Mouse (Mus musculus) kidney, postnatal 14 days (tissue): ENCODE measurements around the gene Crybg1.

ENCODE experiments used
- DNase-seq: peaks from one replicate; pipeline ENCODE4 v3.0.0; 2022; ENCODE audit warnings: mixed read lengths

Crybg1 gene

DNA sequence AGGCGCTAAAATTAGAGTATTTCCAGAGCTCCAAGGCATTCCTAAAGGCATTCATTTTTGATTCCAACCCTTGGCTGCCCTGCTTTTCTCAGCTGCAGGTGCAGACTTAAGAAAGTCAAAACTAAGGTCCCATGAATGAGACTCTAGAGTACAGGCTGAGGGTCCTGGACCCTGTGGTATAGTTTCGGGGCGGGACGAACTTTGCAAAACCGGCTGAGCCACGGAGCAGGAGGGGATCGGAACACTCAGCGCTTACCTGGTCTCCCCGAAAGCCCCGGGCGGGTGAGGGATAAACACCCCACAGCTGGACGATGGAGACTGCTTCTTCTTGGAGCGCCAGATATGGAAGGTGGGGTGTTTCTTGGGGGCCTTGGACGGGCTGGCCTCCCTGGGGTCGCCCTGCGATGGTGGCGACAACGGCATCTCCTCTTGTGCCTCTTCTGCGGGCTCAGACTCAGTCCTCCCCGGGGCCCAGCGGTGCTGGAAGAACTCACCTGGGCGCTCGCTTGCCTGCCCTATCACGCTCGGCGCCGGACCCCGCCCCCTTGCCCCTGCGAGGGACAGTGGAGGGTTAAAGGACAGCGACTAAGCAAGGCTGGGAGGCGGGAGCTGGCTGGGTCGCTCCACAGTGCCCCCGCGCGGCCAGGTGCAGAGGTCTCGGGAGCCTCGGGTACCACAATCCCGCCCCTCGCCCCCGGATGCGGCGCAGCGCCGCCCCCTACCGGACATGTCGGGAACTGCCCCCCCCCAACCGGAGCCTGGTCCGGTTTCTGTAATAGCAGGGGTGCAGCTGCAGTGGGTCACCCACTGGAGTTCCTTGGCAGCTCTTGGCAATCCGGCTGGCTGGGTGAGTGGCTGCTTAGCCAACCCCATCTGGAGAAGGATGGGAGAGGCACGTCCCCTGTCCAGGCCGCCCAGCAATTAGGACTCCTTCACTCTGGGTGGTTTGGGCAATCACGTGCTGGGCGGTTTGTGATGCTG is at the start of gene Crybg1:
Gene Crybg1 (minus strand): TSS at position 517 of the 981 bp plus-strand sequence.
- DNase-seq, result peak; percentile 83

DNA sequence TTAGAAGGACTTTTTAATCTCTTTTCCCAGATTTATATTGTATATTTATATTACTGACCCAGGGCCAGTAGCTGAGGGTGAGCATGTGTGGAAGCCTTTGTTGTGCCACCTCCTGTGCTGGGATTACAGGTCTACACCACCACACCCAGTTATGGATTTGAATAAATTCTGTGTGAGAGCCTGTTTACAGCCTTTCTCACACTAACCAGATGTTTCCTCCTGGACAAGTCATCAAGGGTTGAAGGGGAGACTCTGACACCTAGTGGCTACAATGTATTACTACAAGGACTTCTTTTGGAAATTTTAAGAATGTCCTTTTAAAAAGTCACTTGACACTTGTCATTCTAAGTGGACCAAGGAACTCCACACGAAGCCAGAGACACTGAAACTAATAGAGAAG is 28.7 kb upstream of the Crybg1 start:
- peak; percentile 8 for DNase-seq

DNA sequence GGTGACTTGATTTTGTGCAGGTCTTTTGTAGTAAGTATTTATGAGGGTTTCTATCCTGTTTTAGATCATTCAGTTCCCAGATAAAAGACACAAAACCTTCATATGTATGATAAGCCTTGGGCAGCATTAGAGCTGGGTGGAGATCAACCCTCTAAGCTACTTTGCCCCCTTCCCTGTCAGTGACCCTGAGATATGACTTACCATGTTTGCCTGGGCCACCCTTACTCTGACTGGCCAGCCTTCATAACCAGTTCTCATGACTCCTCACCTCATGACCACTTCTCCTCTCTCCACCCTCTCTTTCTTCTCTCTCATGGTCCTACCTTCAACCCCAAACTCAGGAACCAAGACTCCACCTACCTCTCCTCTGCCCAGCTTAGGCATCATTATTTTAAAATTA is 27.9 kb upstream of the Crybg1 start:
- no peak for DNase-seq

DNA sequence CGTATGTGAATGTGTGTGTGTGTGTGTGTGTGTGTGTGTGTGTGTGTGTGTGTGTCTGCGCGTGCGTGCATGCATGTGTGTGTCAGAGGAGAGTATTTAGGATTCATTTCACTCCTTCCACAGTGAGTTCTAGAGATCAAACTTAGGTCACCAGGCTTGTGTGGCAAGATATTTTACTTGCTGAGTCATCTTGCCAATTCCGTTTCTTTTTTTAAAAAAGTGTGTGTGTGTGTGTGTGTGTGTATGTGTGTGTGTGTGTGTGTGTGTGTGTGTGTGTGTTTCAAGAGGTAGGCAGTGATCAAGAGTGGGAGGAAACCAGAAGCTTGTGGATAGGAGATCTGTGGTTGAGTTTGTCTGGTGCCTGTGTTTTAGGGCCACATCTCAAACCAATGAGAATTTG is 27.5 kb upstream of the Crybg1 start:
- no peak for DNase-seq

DNA sequence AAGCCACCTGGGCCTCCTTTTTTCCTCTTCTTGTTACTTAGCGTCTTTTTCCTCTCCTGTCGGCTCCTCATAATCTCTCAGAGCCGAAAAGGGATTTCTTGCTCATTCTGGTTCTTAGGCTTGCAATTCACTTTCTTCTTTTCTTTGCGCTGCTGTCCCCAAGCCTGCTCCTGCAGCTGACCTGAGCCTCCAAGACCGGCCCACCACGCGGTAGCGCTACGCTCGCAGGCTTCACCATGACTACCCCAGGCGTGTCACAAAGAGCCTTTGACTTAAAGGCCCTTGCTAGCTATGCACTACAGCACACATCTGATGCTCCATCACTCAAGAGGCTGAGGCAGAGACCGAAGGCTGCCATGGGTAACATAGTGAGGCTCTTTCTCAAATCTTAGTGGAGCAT is 21.5 kb upstream of the Crybg1 start:
- DNase-seq, result no peak

DNA sequence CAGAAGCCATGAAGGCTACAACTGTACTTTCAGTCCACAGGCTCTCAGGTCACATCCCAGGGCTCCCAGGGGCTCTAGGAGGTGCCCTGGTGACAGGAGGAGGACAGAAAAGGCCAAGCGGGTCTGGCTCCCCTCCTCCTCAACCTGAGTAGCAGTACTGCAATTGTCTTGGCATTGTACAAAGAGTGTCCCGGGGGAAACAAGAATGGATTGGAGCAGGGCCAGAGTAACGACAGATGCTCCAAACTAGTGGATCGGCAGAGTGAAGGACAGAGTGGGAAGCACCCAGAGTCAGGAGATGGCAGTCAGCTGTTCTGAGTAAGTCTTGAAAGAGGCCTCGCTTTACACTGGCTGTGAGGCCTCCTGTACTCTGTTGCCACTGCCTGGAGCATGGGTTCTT is 18.4 kb upstream of the Crybg1 start:
- DNase-seq, result no peak

DNA sequence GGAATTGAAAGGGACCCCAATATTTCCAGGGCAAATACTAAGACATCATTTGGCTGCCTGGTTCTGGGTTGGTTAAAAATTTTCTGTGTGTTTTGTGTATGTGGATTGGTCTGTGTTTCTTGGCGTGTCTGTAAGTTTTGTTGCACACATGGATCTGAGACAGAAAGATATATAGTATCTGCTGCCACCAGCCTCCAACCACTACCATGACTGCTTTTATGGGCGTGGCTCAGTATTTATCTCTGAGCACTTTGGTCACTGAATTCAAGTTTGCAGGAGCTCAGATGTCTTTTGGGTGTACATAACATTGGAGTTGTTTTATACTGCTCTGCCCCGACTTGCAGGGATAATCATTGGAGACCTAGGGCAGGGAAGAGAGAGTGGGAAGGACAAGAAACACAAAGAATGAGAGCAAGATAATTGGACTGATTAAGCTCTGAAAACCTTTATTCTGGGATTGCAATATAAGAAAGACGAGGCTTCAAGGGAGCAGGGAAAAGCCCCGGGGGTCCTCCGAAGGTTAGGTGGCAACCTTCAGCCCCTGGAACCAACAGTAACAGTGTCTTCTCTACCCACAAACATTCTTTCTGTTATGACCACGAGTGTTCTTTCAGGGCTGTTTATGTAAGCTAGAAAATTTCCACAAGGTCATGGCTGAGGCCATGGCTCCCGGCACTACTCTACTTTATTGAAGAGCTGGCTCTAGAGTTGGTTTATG is 15.8 kb upstream of the Crybg1 start:
- DNase-seq, result no peak

DNA sequence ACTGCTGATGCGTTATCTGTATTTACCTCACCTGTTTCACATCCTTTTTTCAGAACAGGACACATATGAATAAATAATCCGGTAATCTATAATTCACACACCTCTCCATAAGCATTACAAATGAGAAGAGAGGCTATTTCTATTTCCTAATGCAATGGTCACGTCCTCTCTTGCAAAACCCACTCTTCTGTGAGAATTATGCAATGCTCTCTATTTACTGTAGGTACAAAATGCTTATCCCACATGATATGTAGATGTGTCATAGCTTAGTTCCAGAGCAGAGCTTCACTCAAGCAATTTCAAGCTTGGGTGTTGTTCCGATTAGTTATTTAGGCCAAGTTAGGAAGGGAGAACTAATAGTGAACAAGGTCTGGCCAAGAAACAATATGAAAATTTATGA is 14.4 kb upstream of the Crybg1 start:
- no peak for DNase-seq

DNA sequence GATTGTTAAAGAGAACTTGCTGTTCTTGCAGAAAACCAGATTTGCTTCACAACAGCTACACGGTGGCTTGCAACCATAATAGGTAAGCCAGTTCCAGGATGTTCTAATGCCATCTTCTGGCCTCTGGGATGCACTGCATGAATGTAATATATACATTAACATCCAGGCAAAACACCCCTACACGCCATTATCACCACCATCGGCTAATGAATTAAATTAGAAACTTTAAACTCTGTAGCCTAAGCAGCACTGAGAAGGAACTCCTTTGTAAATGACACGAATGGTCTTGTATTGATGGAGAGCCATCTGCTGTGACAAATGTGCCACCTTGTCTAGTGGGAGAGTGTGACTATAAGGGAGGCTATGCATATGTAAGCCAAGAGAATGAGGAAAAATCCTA is 11.5 kb upstream of the Crybg1 start:
- DNase-seq, result no peak

DNA sequence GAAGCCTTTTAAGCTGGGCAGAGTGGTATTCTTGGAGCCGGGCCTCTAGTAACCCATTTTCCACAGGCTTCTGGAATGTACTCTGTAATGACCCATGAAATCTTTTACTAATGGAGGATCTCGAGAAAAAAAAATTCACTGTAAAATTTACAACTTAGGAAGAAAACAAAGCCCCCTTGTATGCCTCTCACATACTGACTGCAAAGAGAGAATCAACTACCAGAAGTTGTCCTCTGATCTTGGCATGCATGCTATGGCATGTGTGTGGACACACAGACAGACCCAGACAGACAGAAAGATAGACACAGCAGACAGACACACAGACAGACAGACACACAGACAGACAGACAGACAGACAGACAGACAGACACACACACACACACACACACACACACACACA is 8.8 kb upstream of the Crybg1 start:
- no peak for DNase-seq

DNA sequence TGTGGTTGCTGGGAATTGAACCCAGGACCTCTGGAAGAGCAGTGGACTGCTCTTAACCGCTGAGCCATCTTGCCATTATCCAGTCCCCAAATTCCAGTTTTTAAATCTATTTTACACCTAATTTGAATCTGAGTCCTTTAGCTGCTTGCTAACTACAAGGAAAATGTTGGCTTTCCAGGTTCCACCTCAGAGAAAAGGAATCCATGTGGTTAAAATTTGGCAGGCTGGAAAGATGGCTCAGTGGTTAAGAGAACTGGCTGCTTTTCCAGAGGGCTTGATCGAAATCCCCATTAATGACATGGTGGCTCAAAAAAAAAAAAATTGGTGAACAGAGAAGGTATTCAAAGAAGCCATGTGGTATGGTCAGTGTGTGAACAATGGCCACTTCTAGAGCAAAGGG is 1.8 kb upstream of the Crybg1 start:
- DNase-seq, result no peak

DNA sequence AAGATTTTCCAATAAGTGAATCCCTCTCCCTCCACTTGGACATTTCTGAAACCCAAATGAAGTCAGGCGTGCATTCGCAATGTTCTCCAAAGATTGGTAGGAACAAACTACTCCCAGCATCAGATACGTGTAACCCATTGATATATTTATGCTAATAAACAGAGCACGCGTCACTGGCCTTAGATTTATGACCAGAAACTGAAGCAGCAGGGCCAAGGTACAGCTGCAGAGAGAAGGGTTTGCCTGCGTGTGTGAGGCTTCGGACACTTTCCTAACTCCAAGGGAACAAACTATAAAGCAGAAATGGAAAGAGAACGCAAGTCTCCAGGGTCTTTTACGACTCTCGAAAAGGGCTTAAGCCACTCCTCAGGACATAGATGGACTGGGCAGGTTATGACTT is 5.3 kb downstream of the Crybg1 start:
- DNase-seq, result no peak

DNA sequence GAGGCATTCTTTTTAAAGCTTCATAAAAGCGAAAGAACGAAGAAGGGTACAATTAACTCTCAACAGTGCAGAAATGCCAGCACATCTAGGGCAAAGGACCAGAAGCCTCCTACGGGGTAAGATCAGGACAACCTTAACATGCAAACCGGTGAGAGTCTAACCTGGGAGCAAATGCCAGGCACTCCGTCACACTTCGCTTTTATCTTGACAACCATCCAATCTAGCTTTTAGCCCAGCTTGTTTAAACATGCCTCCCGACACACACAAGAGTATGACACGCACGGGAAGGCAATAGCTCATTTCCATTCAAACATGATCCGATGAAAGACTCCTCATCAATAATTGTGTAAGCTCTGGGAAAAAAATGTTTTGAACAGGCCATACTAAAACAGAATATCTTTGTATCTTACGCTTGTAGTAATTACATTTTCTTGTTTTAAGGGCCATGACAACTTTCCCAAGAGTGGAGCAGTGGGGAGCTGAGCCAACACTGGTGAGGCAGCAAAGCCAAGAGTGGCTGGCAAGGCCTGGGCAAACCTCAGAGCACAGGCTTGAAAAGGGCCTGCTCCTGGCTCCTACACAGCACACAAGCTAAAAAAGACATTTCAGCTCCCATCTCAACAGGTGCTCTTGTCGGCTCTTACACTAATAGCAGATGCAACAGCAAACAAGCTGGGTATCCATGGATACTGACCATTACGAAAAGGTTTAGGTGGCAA is 10.4 kb downstream of the Crybg1 start:
- no peak for DNase-seq

DNA sequence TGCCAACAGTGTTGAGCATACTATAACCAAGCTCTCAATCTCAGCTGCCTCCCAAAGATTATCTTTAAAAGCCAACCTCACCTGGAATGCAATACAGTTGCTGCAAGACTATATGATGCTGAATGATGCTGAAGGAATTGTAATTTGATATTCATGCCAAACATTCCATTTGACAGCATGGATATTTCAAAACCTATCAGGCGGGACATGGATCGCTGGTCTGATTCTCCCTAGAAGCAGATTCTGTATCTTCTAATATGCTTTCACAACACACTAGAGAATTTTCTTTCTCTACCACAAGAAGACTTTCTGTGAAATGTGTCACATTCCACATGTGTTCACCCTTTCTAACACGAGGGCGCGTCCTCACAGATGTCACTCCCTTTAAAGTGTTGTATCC is 22.6 kb downstream of the Crybg1 start:
- DNase-seq, result no peak

DNA sequence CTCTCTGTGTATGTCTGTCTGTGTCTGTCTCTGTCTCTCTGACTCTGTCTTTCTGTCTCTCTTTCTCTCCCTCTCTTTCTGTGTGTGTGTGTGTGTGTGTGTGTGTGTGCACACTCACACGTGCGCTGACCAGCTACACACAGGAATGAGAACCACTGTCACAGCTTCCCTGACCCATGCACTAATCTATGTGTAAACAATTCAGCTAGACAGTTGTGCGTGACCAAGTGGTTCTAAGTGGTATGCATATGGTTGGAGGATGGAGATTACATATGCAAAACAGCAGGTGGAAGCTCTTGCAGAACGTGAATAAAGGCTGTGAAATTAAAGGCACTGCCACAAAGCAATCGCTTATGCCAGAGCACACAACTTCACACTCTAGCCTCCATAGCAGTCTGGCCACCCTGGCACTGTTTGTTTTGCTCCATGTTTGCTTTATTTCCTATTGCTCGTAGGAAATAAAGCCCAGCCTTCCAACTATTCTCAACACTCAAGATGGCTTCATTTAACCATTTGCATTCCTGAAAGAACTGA is 24.2 kb downstream of the Crybg1 start:
- DNase-seq, result no peak

DNA sequence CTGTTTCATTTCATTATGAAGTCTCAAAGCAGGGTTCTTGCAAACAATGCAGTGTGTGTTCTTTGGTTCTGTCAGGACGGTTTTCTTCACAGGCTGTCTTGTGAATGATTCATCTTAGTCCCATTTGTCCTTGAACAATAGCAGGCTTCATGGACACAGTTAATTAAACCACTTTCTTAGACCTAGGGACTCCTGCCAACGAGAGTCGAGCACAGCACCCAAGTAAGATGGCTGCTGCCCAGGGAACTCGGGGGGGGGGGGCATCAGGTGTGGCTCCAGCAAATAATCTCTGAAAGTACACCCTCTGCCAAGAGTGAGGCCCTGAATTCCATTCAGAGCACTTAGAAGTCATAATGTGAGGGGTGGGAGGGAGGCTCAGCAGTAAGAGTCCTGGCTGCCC is 30.0 kb downstream of the Crybg1 start:
- DNase-seq, result no peak

DNA sequence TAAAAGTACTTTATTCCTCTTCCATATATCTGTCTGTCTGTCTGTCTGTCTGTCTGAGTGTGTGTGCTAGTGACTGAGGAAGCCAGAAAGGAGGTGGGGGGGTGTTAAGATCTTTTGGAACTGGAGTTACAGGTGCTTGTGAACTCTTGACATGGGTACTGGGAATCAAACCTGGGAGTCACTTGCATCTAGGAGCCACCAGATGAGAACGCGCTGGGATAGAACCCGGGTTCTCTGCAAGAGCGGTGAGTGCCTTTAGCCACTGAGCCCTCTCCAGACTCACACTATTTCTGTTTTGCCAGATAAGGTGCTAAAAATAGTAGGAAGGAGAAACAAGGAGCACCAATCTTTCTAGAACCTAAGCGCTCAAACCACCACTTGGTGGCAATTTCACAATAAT is 31.9 kb downstream of the Crybg1 start:
- DNase-seq, result no peak

DNA sequence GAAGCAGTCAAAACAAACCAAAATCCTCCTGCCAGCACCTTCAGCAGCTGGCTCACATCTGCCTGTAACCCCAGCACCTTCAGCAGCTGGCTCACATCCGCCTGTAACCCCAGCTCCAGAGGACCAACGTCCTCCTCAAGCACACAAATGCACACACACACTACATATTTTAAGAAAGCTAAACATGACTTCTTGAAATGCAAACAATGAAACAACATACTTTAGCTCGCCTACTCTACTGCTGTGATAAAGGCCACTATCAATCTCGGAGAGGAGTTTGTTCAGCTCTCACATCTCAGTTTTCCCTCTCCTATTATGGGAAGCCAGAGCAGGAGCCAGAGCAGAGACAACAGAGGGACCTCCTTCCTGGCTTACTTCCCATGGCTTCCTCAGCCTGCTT is 34.0 kb downstream of the Crybg1 start:
- DNase-seq, result no peak

DNA sequence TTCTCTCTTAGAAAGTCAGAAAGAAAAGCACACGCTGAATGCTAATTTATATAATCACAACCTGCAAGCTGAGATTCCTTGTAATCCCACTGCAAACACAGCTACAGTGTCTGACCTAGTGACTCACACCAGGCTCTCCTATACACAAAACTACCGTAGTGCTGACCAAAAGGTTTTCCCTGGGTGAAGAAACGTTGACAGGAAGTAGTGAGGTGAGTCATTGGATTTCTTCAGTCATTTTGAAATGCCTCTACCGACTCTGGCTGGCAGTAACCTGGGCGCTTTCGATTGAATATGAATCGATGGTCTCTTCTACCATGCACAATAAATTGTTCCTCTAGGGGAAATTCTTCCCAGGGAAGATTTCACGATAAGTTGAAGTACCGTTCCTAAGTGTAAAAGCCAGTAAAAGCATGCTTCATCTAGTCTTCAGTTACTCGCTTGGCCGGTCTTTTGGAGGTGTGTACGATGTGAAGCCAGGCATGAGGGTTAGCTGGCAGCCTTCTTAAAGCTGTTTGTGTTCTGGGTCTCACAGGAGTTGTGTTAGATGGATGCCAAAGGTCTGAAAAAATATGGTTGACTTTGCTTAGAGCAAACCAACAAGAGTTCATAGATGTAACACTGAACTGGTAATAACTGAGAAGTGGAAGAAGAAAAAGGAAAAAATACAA is 36.5 kb downstream of the Crybg1 start:
- DNase-seq, result no peak

DNA sequence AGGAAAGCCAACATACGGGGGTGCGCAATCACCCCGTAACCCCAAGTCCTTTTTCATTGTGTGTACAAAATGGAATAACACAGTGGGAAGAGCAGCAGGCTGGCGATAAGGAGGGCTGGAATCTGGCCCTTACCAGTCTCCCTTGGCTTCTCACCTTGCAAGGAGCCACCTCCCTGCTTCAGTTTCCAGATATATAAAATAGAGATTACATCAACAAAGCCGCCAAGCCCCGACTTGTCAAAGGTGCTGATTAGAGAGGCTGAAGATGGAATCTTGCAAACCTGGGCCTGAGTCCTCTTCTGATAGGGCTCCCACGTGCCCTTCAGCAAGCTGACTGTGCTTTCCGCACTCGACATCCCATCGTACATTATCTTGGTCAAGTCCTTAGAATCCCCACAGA is 37.5 kb downstream of the Crybg1 start:
- no peak for DNase-seq

DNA sequence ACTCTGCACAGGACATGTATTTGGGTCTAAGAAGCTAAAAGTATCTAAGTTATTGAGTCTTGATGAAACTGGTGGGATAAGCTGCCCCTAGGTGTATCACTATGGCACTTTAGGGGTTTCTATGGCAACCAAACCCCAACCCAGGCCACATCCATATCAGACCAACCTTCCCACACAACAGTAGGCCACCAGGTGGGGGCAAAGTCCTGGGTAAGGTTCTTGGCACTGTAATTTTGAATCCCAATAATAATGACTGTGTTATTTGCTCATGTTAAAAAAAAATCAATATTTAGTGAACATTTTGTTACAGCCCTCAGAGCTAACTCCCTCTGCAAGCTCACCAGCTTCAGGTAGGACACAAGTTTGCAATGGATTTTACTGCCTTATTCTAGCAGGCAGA is 38.2 kb downstream of the Crybg1 start:
- no peak for DNase-seq

DNA sequence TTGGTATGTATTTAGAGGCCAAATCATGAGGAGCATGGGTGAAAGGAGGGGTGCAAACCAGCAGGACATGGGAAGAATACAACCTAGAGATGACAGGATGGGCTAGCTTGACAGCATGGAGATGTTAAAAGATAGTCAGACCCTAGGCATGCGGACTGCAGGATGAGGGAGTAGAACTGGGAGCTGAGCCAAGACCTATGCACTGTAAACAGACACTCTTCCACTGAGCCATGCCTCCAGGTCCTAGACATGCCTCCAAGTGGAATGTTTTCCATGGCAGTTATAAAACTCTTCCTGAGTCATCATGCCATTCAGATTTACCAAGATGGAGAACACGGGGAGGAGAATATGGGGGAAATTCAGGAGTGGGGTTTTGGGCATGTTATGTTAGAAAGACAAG is 53.9 kb downstream of the Crybg1 start:
- no peak for DNase-seq

DNA sequence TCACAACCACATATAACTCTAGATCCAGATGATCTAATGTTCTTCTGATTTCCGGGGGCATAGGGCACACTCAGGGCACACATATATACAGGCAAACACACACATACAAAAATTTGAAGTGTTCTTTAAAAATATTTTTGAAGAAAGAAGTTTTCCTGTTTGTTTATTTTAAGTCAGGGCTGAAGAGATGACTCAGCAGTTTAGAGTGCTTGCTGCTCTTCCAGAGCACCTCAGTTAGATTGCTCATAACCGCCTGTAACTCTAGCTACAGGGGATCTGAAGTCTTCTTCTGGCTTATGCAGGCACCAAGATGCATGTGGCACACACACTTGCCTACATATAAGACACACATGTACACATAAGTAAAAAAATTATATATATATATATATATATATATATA is 56.9 kb downstream of the Crybg1 start:
- no peak for DNase-seq
